Mouse (Mus musculus): Measurements from ENCODE around the gene Slc4a7.

DNA sequence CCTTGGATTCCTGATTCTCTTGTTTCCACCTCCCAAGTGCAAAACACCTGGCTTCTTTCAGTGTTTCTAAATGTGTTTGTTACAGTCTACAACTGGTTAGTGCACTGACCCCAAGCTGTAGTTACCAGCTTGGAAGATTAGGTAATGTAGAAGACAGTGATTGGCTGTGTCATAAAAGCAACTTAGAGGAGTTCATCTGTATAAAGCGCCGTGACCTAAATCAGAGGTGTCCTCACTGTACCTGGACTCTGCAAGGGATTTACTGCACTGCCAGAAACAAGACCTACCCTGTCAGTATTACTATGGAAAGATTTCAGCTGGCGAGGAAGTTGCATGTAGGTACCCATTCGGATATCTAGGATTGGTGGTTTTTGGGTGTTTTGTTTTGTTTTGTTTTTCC is 16.5 kb downstream of the Slc4a7 start:
- TF ChIP-seq CTCF (IDR thresholded peaks at IDR 0.05; ENCODE audit: extremely low read depth, insufficient read length, insufficient replicate concordance, low read depth, low read length): no peak
- no peak for TF ChIP-seq POLR2A (IDR thresholded peaks at IDR 0.05; ENCODE audit: low read depth, low read length)

Measured in small intestine, adult 2 months (tissue).